Mouse (Mus musculus): ENCODE measurements around the gene Gm49321.

The Gm49321 gene

GRCm38 (mm10) chr12:74014739-74015270 lies 77.4 kb downstream of the Gm49321 start:
- DNase-seq = no peak

GRCm38 (mm10) chr12:74015491-74015890 lies 78.0 kb downstream of the Gm49321 start:
- DNase-seq = no peak
